Mouse (Mus musculus): ENCODE measurements around the gene Pacsin3.

The Pacsin3 gene

GRCm38 (mm10) chr2:91263692-91264660 lies 8.2 kb downstream of the Pacsin3 start:
- no peak for DNase-seq

- DNase-seq, result peak; percentile 100
Observed at GRCm38 (mm10) chr2:91264711-91265681, 9.2 kb downstream of the Pacsin3 start, which contains the start of gene Arfgap2. TSS of gene Arfgap2 (plus strand) at chr2:91264974.

GRCm38 (mm10) chr2:91268042-91268441 lies 12.3 kb downstream of the Pacsin3 start:
- no peak for DNase-seq

- DNase-seq, result no peak
Observed at GRCm38 (mm10) chr2:91268706-91269105, 13.0 kb downstream of the Pacsin3 start.

GRCm38 (mm10) chr2:91269687-91270133 lies 14.0 kb downstream of the Pacsin3 start:
- no peak for DNase-seq

- peak; percentile 71 for DNase-seq
Observed at GRCm38 (mm10) chr2:91278749-91279371, 23.1 kb downstream of the Pacsin3 start.

GRCm38 (mm10) chr2:91279372-91279755 lies 23.6 kb downstream of the Pacsin3 start:
- DNase-seq, result no peak

GRCm38 (mm10) chr2:91281366-91281765 lies 25.6 kb downstream of the Pacsin3 start:
- DNase-seq, result peak; percentile 45

GRCm38 (mm10) chr2:91283972-91284371 lies 28.2 kb downstream of the Pacsin3 start:
- DNase-seq, result no peak

GRCm38 (mm10) chr2:91284375-91285199 lies 28.8 kb downstream of the Pacsin3 start:
- DNase-seq, result peak; percentile 59

GRCm38 (mm10) chr2:91285885-91286505 lies 30.2 kb downstream of the Pacsin3 start:
- peak; percentile 86 for DNase-seq

- no peak for DNase-seq
Observed at GRCm38 (mm10) chr2:91287563-91287962, 31.8 kb downstream of the Pacsin3 start.

GRCm38 (mm10) chr2:91291197-91292007 lies 35.6 kb downstream of the Pacsin3 start:
- no peak for DNase-seq

GRCm38 (mm10) chr2:91294226-91294625 lies 38.5 kb downstream of the Pacsin3 start:
- DNase-seq, result no peak

- no peak for DNase-seq
Observed at GRCm38 (mm10) chr2:91295895-91296294, 40.1 kb downstream of the Pacsin3 start.

- no peak for DNase-seq
Observed at GRCm38 (mm10) chr2:91299156-91299555, 43.4 kb downstream of the Pacsin3 start.

GRCm38 (mm10) chr2:91300784-91301183 lies 45.0 kb downstream of the Pacsin3 start:
- no peak for DNase-seq

GRCm38 (mm10) chr2:91301836-91302235 lies 46.1 kb downstream of the Pacsin3 start:
- DNase-seq, result no peak

- DNase-seq, result no peak
Observed at GRCm38 (mm10) chr2:91302845-91303244, 47.1 kb downstream of the Pacsin3 start.

GRCm38 (mm10) chr2:91305926-91306325 lies 50.2 kb downstream of the Pacsin3 start:
- no peak for DNase-seq

All from kidney, postnatal 14 days (tissue).